ENCODE assay signal across 8 mouse cellular contexts in the genomic region with DNA sequence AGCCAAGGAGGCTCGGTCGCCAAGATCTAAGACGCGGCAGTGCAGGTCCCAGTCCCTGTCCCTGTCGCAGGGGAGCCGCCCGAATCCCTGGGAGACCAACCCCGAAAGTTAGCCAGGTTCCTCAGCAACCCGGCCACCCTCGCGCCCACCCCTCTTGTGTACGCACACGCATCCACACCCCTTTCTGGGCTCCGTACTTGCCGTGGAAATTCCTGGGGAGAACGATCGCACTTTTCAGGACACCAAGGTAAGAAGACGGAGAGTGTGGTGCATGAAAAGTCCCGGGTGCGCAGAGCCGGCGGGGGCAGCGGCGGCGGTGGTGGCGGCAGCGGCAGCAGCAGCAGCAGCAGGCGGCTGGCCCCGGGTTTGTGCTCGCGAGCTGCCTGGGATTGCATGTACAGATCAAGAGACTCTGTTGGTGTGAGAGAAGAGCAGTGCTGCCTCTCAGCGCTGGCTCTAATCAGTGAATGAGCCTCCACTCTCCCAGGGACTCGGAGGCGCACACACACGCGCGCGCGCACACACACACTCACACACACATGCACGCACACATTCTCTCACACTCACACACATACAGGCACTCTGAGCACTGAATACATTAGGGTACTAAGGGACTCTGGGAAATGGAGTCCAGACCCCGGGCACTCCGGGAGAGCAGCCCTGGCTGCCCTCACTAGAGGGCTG. TPM values are rescaled to one million over a fixed set of nuclear protein-coding genes. Genes with fewer than 3 reads are reported as not detected.
DNase-seq lines count a peak whose midpoint lies in the region; ATAC-seq and TF ChIP-seq lines count a peak whose summit lies in the region.

A gene (minus strand): TSS at position 571 of the 684 bp plus-strand sequence.

- peak within 1 kb of the TSS; percentile 51 for H3K9ac ChIP-seq in forebrain, embryonic 11.5 days (ENCODE audit: low read length)
- peak within 1 kb of the TSS; percentile 43 for H3K9ac ChIP-seq in heart, embryonic 16.5 days (ENCODE audit: low read length)
- H3K9ac ChIP-seq in liver, embryonic 12.5 days, result peak within 1 kb of the TSS; percentile 41; the same call in 1 of the 2 replicates
- peak within 1 kb of the TSS; percentile 48 for H3K9ac ChIP-seq in neural tube, embryonic 14.5 days (replicated peaks; ENCODE audit: low read depth, low read length)

- no peak for TF ChIP-seq CTCF in E14TG2a.4 (conservative IDR thresholded peaks at IDR 0.05; ENCODE audit: low read length)

- no peaks in the 10 kb centered on the region for H3K36me3 ChIP-seq in E14TG2a.4 (ENCODE audit: insufficient read depth, low read length)
- H3K36me3 ChIP-seq in forebrain, embryonic 11.5 days (ENCODE audit: control insufficient read depth, insufficient read depth, low read length), result no peaks in the 10 kb centered on the region
- H3K36me3 ChIP-seq in heart, embryonic 16.5 days (ENCODE audit: control insufficient read depth, insufficient read depth), result no peaks in the 10 kb centered on the region
- H3K36me3 ChIP-seq in liver, embryonic 12.5 days, result no peaks in the 10 kb centered on the region
- H3K36me3 ChIP-seq in neural tube, embryonic 14.5 days (ENCODE audit: control insufficient read depth, insufficient read depth, low read length), result no peaks in the 10 kb centered on the region

- DNase-seq in adrenal gland, adult 8-10 months, result peak; percentile 20
- DNase-seq in forebrain, embryonic 11.5 days (ENCODE audit: low spot score), result peak; percentile 87
- peak; percentile 58 to 71 for DNase-seq in kidney, postnatal 4 days
- no peak for DNase-seq in natural killer cell, adult 2 months (ENCODE audit: low spot score in 2 of 2)

- H3K4me3 ChIP-seq in E14TG2a.4 (replicated peaks; ENCODE audit: low read length), result peak within 1 kb of the TSS; percentile 86
- peak within 1 kb of the TSS; percentile 48 for H3K4me3 ChIP-seq in forebrain, embryonic 11.5 days (ENCODE audit: low read depth, low read length)
- H3K4me3 ChIP-seq in heart, embryonic 16.5 days (ENCODE audit: low read length), result peak within 1 kb of the TSS; percentile 55
- H3K4me3 ChIP-seq in liver, embryonic 12.5 days, result peak within 1 kb of the TSS; percentile 57
- peak within 1 kb of the TSS; percentile 40 for H3K4me3 ChIP-seq in neural tube, embryonic 14.5 days (ENCODE audit: low read depth, low read length)

- H3K27ac ChIP-seq in forebrain, embryonic 11.5 days (ENCODE audit: low read depth, low read length), result no peak within 1 kb of the TSS
- H3K27ac ChIP-seq in heart, embryonic 16.5 days (ENCODE audit: low read length), result no peak within 1 kb of the TSS
- H3K27ac ChIP-seq in liver, embryonic 12.5 days, result 0 out of 2 replicates have a peak within 1 kb of the TSS, but pooled peaks have one; percentile 20
- H3K27ac ChIP-seq in neural tube, embryonic 14.5 days (ENCODE audit: low read depth, low read length), result peak within 1 kb of the TSS; percentile 74

- peaks cover 56% of the 10 kb centered on the region for H3K27me3 ChIP-seq in E14TG2a.4 (ENCODE audit: insufficient read depth, low read length)
- H3K27me3 ChIP-seq in forebrain, embryonic 11.5 days (ENCODE audit: control insufficient read depth, insufficient read depth, low read length), result peaks cover 41% of the 10 kb centered on the region
- peaks cover 26% of the 10 kb centered on the region for H3K27me3 ChIP-seq in heart, embryonic 16.5 days (ENCODE audit: control insufficient read depth, insufficient read depth, low read length)
- peaks cover 83% of the 10 kb centered on the region for H3K27me3 ChIP-seq in liver, embryonic 12.5 days (replicated peaks)
- H3K27me3 ChIP-seq in neural tube, embryonic 14.5 days (ENCODE audit: control insufficient read depth, insufficient read depth, low read length), result peaks cover 19% of the 10 kb centered on the region

- peaks cover 2% of the 10 kb centered on the region for H3K9me3 ChIP-seq in E14TG2a.4 (ENCODE audit: low read length)
- H3K9me3 ChIP-seq in forebrain, embryonic 11.5 days (ENCODE audit: control insufficient read depth, low read length), result peaks cover under 1% of the 10 kb centered on the region; the same call in 1 of the 2 replicates
- peaks cover 2% of the 10 kb centered on the region; the same call in 1 of the 2 replicates for H3K9me3 ChIP-seq in heart, embryonic 16.5 days (replicated peaks; ENCODE audit: control insufficient read depth, low read length)
- peaks cover 2% of the 10 kb centered on the region for H3K9me3 ChIP-seq in liver, embryonic 12.5 days (replicated peaks)
- no peaks in the 10 kb centered on the region for H3K9me3 ChIP-seq in neural tube, embryonic 14.5 days (ENCODE audit: control insufficient read depth, low read length)

- H3K4me2 ChIP-seq in forebrain, embryonic 11.5 days (ENCODE audit: low read depth, low read length, severe bottlenecking), result peak within 1 kb of the TSS; percentile 93
- H3K4me2 ChIP-seq in heart, embryonic 16.5 days (ENCODE audit: low read depth, low read length), result peak within 1 kb of the TSS; percentile 97
- H3K4me2 ChIP-seq in liver, embryonic 12.5 days, result peak within 1 kb of the TSS; percentile 85
- H3K4me2 ChIP-seq in neural tube, embryonic 14.5 days (ENCODE audit: low read depth, low read length), result peak within 1 kb of the TSS; percentile 53

- H3K4me1 ChIP-seq in E14TG2a.4 (replicated peaks; ENCODE audit: low read depth, low read length), result peaks cover 31% of the 10 kb centered on the region
- peaks cover 22% of the 10 kb centered on the region for H3K4me1 ChIP-seq in forebrain, embryonic 11.5 days (replicated peaks; ENCODE audit: control insufficient read depth, insufficient read depth, low read length)
- H3K4me1 ChIP-seq in heart, embryonic 16.5 days (ENCODE audit: control insufficient read depth, insufficient read depth, low read length), result peaks cover 23% of the 10 kb centered on the region
- peaks cover 33% of the 10 kb centered on the region for H3K4me1 ChIP-seq in liver, embryonic 12.5 days
- H3K4me1 ChIP-seq in neural tube, embryonic 14.5 days (ENCODE audit: control insufficient read depth, insufficient read depth, low read length), result peaks cover 8% of the 10 kb centered on the region; the same call in 1 of the 2 replicates

- under 1% methylated on average over 42 of the region's 42 CpGs for WGBS in forebrain, embryonic 11.5 days
- WGBS in heart, embryonic 16.5 days, result under 1% methylated on average over 42 of the region's 42 CpGs
- 1% methylated on average over 42 of the region's 42 CpGs for WGBS in liver, embryonic 12.5 days (ENCODE audit: insufficient replicate concordance)
- under 1% methylated on average over 42 of the region's 42 CpGs for WGBS in neural tube, embryonic 14.5 days

- peak; percentile 92 for ATAC-seq in forebrain, embryonic 11.5 days (replicated peaks; ENCODE audit: low FRiP score)
- peak; percentile 78 for ATAC-seq in heart, embryonic 16.5 days (replicated peaks; ENCODE audit: extremely low read depth, insufficient read depth, low FRiP score)
- ATAC-seq in liver, embryonic 12.5 days, result peak; percentile 75
- peak; percentile 90 for ATAC-seq in neural tube, embryonic 14.5 days (ENCODE audit: low read depth)

RNA-seq across cellular contexts. Expression of the gene that starts here (rescaled TPM):
- total RNA-seq in adrenal gland, adult 8-10 months (2022), result 100 to 1,000 TPM in 3 of 4 experiments, 10 to 100 TPM in 1; 95.3 to 135 (median 115) TPM
- polyA plus RNA-seq in forebrain, embryonic 11.5 days (2014; fragmentation: Nextera tagmentation; extraction: Ambion mirVana), result 92.3 and 95.1 TPM in 2 replicates
- 41.5 and 45.4 TPM in 2 replicates for polyA plus RNA-seq in heart, embryonic 16.5 days (2015; fragmentation: Nextera tagmentation; extraction: Ambion mirVana)
- polyA plus RNA-seq in liver, embryonic 12.5 days (2016; fragmentation: Nextera tagmentation; extraction: Ambion mirVana), result 55.5 and 55.9 TPM in 2 replicates
- polyA plus RNA-seq in neural tube, embryonic 14.5 days (2014; fragmentation: Nextera tagmentation; extraction: Ambion mirVana), result 73.4 and 83.9 TPM in 2 replicates

Comparison
In these comparisons a context has a peak if more than half of its experiments do, and no peak if none do; other contexts are left out.
1. DNase-seq: peak in adrenal gland, adult 8-10 months (single experiment), forebrain, embryonic 11.5 days (single experiment) and kidney, postnatal 4 days (2 of 2); none in natural killer cell, adult 2 months (0 of 2).
2. H3K27ac ChIP-seq: peak in liver, embryonic 12.5 days (single experiment) and neural tube, embryonic 14.5 days (single experiment); none in forebrain, embryonic 11.5 days (single experiment) and heart, embryonic 16.5 days (single experiment).
3. Peak in every context shown above with its lines, with median percentiles within 50 percentile points of each other: H3K4me3 ChIP-seq, ATAC-seq, H3K4me2 ChIP-seq and H3K9ac ChIP-seq.